9 mouse cellular contexts compared by ENCODE assay signal in the genomic region with DNA sequence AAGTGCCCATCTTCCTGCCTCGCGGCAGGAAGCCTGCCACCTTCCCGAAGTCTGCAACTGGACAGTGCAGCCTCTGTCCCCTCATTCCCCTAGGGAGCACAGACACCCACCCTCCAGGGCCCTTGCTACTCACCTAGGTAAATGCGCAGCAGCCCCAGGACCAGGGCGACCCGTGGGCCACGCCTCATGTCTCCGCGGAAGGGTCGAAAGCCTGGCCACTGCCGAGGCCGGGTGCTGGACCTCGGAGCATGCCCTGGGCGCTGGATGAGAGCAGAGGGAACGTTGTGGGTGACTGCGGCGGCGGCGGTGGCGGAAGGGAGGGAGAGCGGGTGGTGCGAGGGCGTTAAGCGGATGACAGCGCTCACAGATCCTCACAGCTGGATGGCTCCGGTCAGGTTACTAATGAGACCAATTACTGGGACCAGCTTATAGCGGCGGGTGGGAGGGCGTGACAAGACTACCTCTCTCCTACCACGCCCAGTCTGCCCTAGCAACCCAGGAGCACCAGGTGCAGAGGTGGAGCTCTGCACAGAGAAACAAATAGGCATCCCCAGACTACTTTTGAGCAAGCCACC. TPM values are rescaled to one million over a fixed set of nuclear protein-coding genes. Genes with fewer than 3 reads are reported as not detected.
A peak's percentile ranks its signal among the peaks of the same experiment; 100 is the strongest.
DNase-seq lines count a peak whose midpoint lies in the region; ATAC-seq and TF ChIP-seq lines count a peak whose summit lies in the region.
"Had no signal": no experiment of that assay in that cellular context is flagged by ENCODE, and none has a peak within 500 bp of the region (broad histone marks: within the 10 kb centered on the region; RNA-seq: fewer than 3 reads in every experiment).

A gene (minus strand): TSS at position 392 of the 575 bp plus-strand sequence.

- no peaks in the 10 kb centered on the region for H3K36me3 ChIP-seq in kidney, embryonic 15.5 days
- H3K36me3 ChIP-seq in stomach, embryonic 16.5 days (ENCODE audit: control insufficient read depth, insufficient read depth, low read length): no peaks in the 10 kb centered on the region

- intact Hi-C loops in heart, postnatal 10 days (cut with DNase I): no loop called here

- H3K9me3 ChIP-seq in kidney, embryonic 15.5 days (replicated peaks): no peaks in the 10 kb centered on the region
- H3K9me3 ChIP-seq in stomach, embryonic 16.5 days (replicated peaks; ENCODE audit: control insufficient read depth, low read length): no peaks in the 10 kb centered on the region

- H3K4me3 ChIP-seq in embryonic fibroblast, embryonic 13.5 days (ENCODE audit: insufficient read depth, low read length): peak within 1 kb of the TSS; percentile 5
- peak within 1 kb of the TSS; percentile 26 for H3K4me3 ChIP-seq in kidney, embryonic 15.5 days (replicated peaks)
- H3K4me3 ChIP-seq in stomach, embryonic 16.5 days (replicated peaks; ENCODE audit: low read length): peak within 1 kb of the TSS; percentile 23

- no peaks in the 10 kb centered on the region for H3K4me1 ChIP-seq in embryonic fibroblast, embryonic 13.5 days (ENCODE audit: control insufficient read depth, insufficient read depth, low read length)
- H3K4me1 ChIP-seq in kidney, embryonic 15.5 days: peaks cover 16% of the 10 kb centered on the region
- H3K4me1 ChIP-seq in stomach, embryonic 16.5 days (ENCODE audit: control insufficient read depth, insufficient read depth, low read length): 0 out of 2 replicates have a peak, but pooled peaks cover 4% of the 10 kb centered on the region

- 0% methylated on average over 30 of the region's 30 CpGs for WGBS in kidney, embryonic 15.5 days
- under 1% methylated on average over 30 of the region's 30 CpGs for WGBS in stomach, embryonic 16.5 days

- TF ChIP-seq POLR2A in embryonic fibroblast, embryonic 13.5 days (IDR thresholded peaks at IDR 0.05; ENCODE audit: low read depth, low read length): no peak

- H3K9ac ChIP-seq in kidney, embryonic 15.5 days: no peak within 1 kb of the TSS
- H3K9ac ChIP-seq in stomach, embryonic 16.5 days (ENCODE audit: low read length): no peak within 1 kb of the TSS

- peak; percentile 80 for DNase-seq in heart, adult 11 months
- no peak for DNase-seq in heart, postnatal 10 days
- peak; percentile 6 for DNase-seq in MN1 (ENCODE audit: low spot score)
- peak; percentile 64 for DNase-seq in mesoderm, embryonic 11.5 days (ENCODE audit: low read depth, low spot score)
- no peak for DNase-seq in spleen, postnatal 4 days (ENCODE audit: low spot score in 2 of 2)

- peaks cover 43% of the 10 kb centered on the region for H3K27me3 ChIP-seq in kidney, embryonic 15.5 days
- H3K27me3 ChIP-seq in stomach, embryonic 16.5 days (ENCODE audit: control insufficient read depth, insufficient read depth, low read length): peaks cover 21% of the 10 kb centered on the region

- TF ChIP-seq CTCF in embryonic fibroblast, embryonic 13.5 days (IDR thresholded peaks at IDR 0.05; ENCODE audit: borderline replicate concordance, insufficient read depth, low read length): no peak

- peak; percentile 92 for ATAC-seq in kidney, embryonic 15.5 days (replicated peaks; ENCODE audit: low FRiP score)
- ATAC-seq in stomach, embryonic 16.5 days (ENCODE audit: insufficient read depth, low FRiP score): peak; percentile 42; the same call in 1 of the 2 replicates

- peak within 1 kb of the TSS; percentile 61 for H3K4me2 ChIP-seq in kidney, embryonic 15.5 days
- peak within 1 kb of the TSS; percentile 48 for H3K4me2 ChIP-seq in stomach, embryonic 16.5 days (ENCODE audit: low read depth, low read length)

- no peak within 1 kb of the TSS for H3K27ac ChIP-seq in embryonic fibroblast, embryonic 13.5 days (ENCODE audit: insufficient read depth, low read length)
- no peak within 1 kb of the TSS for H3K27ac ChIP-seq in kidney, embryonic 15.5 days
- H3K27ac ChIP-seq in stomach, embryonic 16.5 days (ENCODE audit: low read length): no peak within 1 kb of the TSS

RNA-seq across cellular contexts. Expression of the gene that starts here (rescaled TPM):
- under 1 TPM in 1 of 2 experiments, not detected in 1; 0.07 TPM for total RNA-seq in heart, postnatal 10 days (2021)
- polyA plus RNA-seq in embryonic fibroblast, embryonic 13.5 days (2011; ENCODE audit: insufficient read length, low read depth, missing spikeins): 0.83 and 0.90 TPM in 2 replicates
- polyA plus RNA-seq in kidney, embryonic 15.5 days (2015; fragmentation: Nextera tagmentation; extraction: Ambion mirVana): 2.7 and 3.1 TPM in 2 replicates
- polyA plus RNA-seq in stomach, embryonic 16.5 days (2015; fragmentation: Nextera tagmentation; extraction: Ambion mirVana): 0.27 and 0.32 TPM in 2 replicates
- total RNA-seq: MEL had no signal

Comparison
In these comparisons a context has a peak if more than half of its experiments do, and no peak if none do; other contexts are left out.
1. DNase-seq: peak in heart, adult 11 months (single experiment), MN1 (single experiment) and mesoderm, embryonic 11.5 days (single experiment); none in heart, postnatal 10 days (0 of 2) and spleen, postnatal 4 days (0 of 2).
2. Peak in ATAC-seq, H3K4me3 ChIP-seq and H3K4me2 ChIP-seq in stomach, embryonic 16.5 days; RNA of the gene not detected or under 1 TPM.
3. Peak in every context shown above with its lines, with median percentiles within 50 percentile points of each other: H3K4me3 ChIP-seq.